Mouse (Mus musculus) ES-Bruce4 (cell line): ENCODE measurements around the gene Hdac6. TPM values are rescaled to one million over a fixed set of nuclear protein-coding genes. Genes with fewer than 3 reads are reported as not detected.

ENCODE experiments used
- H3K27ac ChIP-seq: 2 replicates; pipeline ENCODE4 v1.5.1; 2012; ENCODE audit warnings: low read length, inconsistent platforms; ENCODE audit not compliant: insufficient read depth
- H3K27me3 ChIP-seq: 2 replicates; pipeline ENCODE4 v1.6.1; 2012; ENCODE audit warnings: mild to moderate bottlenecking, low read length, inconsistent platforms; ENCODE audit not compliant: control insufficient read depth, poor library complexity, insufficient read depth, severe bottlenecking
- H3K36me3 ChIP-seq: 2 replicates; pipeline ENCODE4 v1.6.1; 2012; ENCODE audit warnings: inconsistent platforms, mild to moderate bottlenecking, low read length, moderate library complexity; ENCODE audit not compliant: control insufficient read depth, poor library complexity, insufficient read depth, severe bottlenecking
- H3K4me1 ChIP-seq: one replicate; pipeline ENCODE4 v1.8.1; 2011; ENCODE audit warnings: low read length; ENCODE audit not compliant: control insufficient read depth, insufficient read depth
- H3K4me3 ChIP-seq: 2 replicates; pipeline ENCODE4 v1.5.1; 2011; ENCODE audit warnings: low read depth, mild to moderate bottlenecking, low read length
- H3K9ac ChIP-seq: 2 replicates; pipeline ENCODE4 v1.6.1; 2012; ENCODE audit warnings: low read depth, mild to moderate bottlenecking, inconsistent platforms; ENCODE audit not compliant: poor library complexity, severe bottlenecking
- H3K9me3 ChIP-seq: replicated peaks from 2 replicates; pipeline ENCODE4 v1.6.1; 2012; ENCODE audit warnings: mild to moderate bottlenecking, low read length, inconsistent platforms; ENCODE audit not compliant: control insufficient read depth, poor library complexity, insufficient read depth, severe bottlenecking
- CTCF ChIP-seq: IDR thresholded peaks from one replicate; pipeline ENCODE4 v1.8.1; 2011; ENCODE audit warnings: low read depth, low read length
- EP300 ChIP-seq: IDR thresholded peaks from 2 replicates; pipeline ENCODE4 v1.6.1; 2011; ENCODE audit warnings: low read depth, low read length; ENCODE audit not compliant: insufficient read depth
- POLR2A ChIP-seq: IDR thresholded peaks from one replicate; pipeline ENCODE4 v1.8.1; 2011; ENCODE audit warnings: low read length; ENCODE audit not compliant: insufficient read depth
- polyA plus RNA-seq: library from polyadenylated mRNA; stranded (reverse); fragments of >200 nt; gene quantifications from 2 replicates; pipeline ENCODE4 v1.2.4, GENCODE M21; 2011; ENCODE audit warnings: low read depth; ENCODE audit not compliant: missing spikeins, insufficient read depth, insufficient read length

Hdac6 gene
- polyA plus RNA-seq, 1 experiment, result 101 TPM

DNA sequence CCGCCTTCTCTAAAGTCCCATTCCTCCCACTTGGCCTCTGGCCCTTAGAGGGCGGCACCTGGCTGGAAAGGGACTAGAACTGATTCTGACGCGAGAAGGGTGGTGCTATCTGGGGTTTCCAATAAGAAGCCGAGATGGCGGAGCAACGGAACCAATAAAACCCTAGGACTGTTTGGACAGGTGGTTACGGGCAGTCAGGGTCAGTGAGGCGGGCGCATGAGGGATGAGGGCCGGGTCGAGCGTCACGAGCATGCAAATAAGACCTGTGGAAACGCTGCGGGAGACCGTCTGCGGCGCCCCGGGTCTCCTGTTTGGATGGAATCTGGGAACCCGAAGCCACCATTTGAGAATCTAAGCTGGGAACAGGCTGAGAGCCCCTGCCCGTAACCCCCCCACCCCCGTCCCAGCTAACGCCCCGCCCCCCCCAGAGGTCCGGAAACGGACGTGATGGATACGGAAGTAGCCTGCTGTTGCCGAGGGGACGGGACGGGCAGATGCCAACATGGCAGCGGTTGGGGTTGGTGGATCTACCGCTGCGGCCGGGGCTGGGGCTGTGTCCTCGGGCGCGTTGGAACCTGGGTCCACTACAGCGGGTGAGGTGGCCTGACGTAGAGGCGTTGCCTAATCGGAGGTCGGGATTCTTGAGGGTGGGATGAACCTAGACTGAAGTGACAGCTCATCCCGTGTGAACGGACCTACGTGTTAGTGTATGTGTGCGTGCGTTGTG is 63.7 kb downstream of the Hdac6 start, which contains the start of gene Slc35a2:
TSS of gene Slc35a2 (plus strand) at position 188 of the 727 bp plus-strand sequence.
- peak within 1 kb of the TSS; percentile 54 for H3K9ac ChIP-seq
- H3K36me3 ChIP-seq, result no peaks in the 10 kb centered on the region
- H3K9me3 ChIP-seq, result no peaks in the 10 kb centered on the region
- peak within 1 kb of the TSS; percentile 92 for H3K4me3 ChIP-seq
- H3K4me1 ChIP-seq, result no peaks in the 10 kb centered on the region
- TF ChIP-seq EP300, result no peak
- no peak for TF ChIP-seq CTCF
- no peak for TF ChIP-seq POLR2A
- H3K27ac ChIP-seq, result peak within 1 kb of the TSS; percentile 29
- H3K27me3 ChIP-seq, result no peaks in the 10 kb centered on the region

Other genes starting within 250 kb of the Hdac6 start
- gene Wdr45, start 233.6 kb downstream of the Hdac6 start, polyA plus RNA-seq, result 44.6 and 56.8 TPM in 2 replicates
- gene Gm45208, start 225.6 kb downstream of the Hdac6 start, polyA plus RNA-seq, result not detected in 2 replicates
- 53.8 and 67.7 TPM in 2 replicates for gene Praf2, start 219.4 kb downstream of the Hdac6 start, polyA plus RNA-seq
- gene Ccdc120, start 197.0 kb downstream of the Hdac6 start, polyA plus RNA-seq, result 20.4 and 28.9 TPM in 2 replicates
- 65.8 and 81.6 TPM in 2 replicates for gene Tfe3, start 185.3 kb downstream of the Hdac6 start, polyA plus RNA-seq
- gene Gripap1, start 158.1 kb downstream of the Hdac6 start, polyA plus RNA-seq, result 18.5 and 19.2 TPM in 2 replicates
- 8.3 and 8.6 TPM in 2 replicates for gene Kcnd1, start 125.6 kb downstream of the Hdac6 start, polyA plus RNA-seq
- 85.0 and 90.6 TPM in 2 replicates for gene Otud5, start 106.5 kb downstream of the Hdac6 start, polyA plus RNA-seq
- gene Pim2, start 69.6 kb downstream of the Hdac6 start, polyA plus RNA-seq, result 29.8 and 31.2 TPM in 2 replicates
- gene Slc35a2, start 63.9 kb downstream of the Hdac6 start, polyA plus RNA-seq, result 25.6 and 31.4 TPM in 2 replicates
- 83.3 and 87.9 TPM in 2 replicates for gene Pqbp1, start 48.6 kb downstream of the Hdac6 start, polyA plus RNA-seq
- gene Timm17b, start 48.5 kb downstream of the Hdac6 start, polyA plus RNA-seq, result 41.6 and 44.9 TPM in 2 replicates
- not detected in 2 replicates for gene Gm10491, start 40.1 kb downstream of the Hdac6 start, polyA plus RNA-seq
- not detected in 2 replicates for gene Gm10490, start 38.3 kb downstream of the Hdac6 start, polyA plus RNA-seq
- gene Pcsk1n, start 28.1 kb downstream of the Hdac6 start, polyA plus RNA-seq, result 12.3 and 16.9 TPM in 2 replicates
- 31.2 and 31.7 TPM in 2 replicates for gene Eras, start 19.3 kb downstream of the Hdac6 start, polyA plus RNA-seq
- gene Gata1, start 30.2 kb upstream of the Hdac6 start, polyA plus RNA-seq, result 1.3 and 1.9 TPM in 2 replicates
- gene Glod5, start 70.6 kb upstream of the Hdac6 start, polyA plus RNA-seq, result 15.9 and 16.6 TPM in 2 replicates
- 35.4 and 35.9 TPM in 2 replicates for gene Suv39h1, start 126.9 kb upstream of the Hdac6 start, polyA plus RNA-seq
- gene Was, start 142.6 kb upstream of the Hdac6 start, polyA plus RNA-seq, result 0.62 and 0.66 TPM in 2 replicates
- 8.7 and 11.2 TPM in 2 replicates for gene Wdr13, start 185.0 kb upstream of the Hdac6 start, polyA plus RNA-seq
- gene Rbm3, start 198.0 kb upstream of the Hdac6 start, polyA plus RNA-seq, result 421 and 458 TPM in 2 replicates
- 9.5 and 10.9 TPM in 2 replicates for gene Tbc1d25, start 228.3 kb upstream of the Hdac6 start, polyA plus RNA-seq
- gene Ebp, start 245.6 kb upstream of the Hdac6 start, polyA plus RNA-seq, result 57.6 and 59.1 TPM in 2 replicates